Mouse (Mus musculus) neural tube, embryonic 11.5 days (tissue): Measurements from ENCODE around the gene Plpp2. TPM values are rescaled to one million over a fixed set of nuclear protein-coding genes. Genes with fewer than 3 reads are reported as not detected.

Experiments
- ATAC-seq: fragments of 200-750 bp; cut with Nextera tagmentation; 2 replicates; pipeline ENCODE4 v1.8.0; 2017; ENCODE audit warnings: moderate number of reproducible peaks, mild to moderate bottlenecking, moderate TSS enrichment, moderate library complexity; ENCODE audit not compliant: insufficient read depth, low FRiP score, low TSS enrichment
- DNase-seq: peaks from one replicate; pipeline ENCODE4 v3.0.0-alpha.2; 2015; ENCODE audit warnings: low spot score
- H3K27ac ChIP-seq: fragments of 300-500 bp; sonication (generic); 2 replicates; pipeline ENCODE4 v1.5.1; 2014; ENCODE audit warnings: low read depth, mild to moderate bottlenecking, low read length
- H3K27me3 ChIP-seq: fragments of 300-500 bp; sonication (generic); 2 replicates; pipeline ENCODE4 v1.6.1; 2014; ENCODE audit warnings: mild to moderate bottlenecking, low read length, mixed read lengths; ENCODE audit not compliant: control insufficient read depth, insufficient read depth
- H3K36me3 ChIP-seq: fragments of 300-500 bp; sonication (generic); 2 replicates; pipeline ENCODE4 v1.6.1; 2014; ENCODE audit warnings: mild to moderate bottlenecking, low read length, moderate library complexity, mixed read lengths; ENCODE audit not compliant: control insufficient read depth, insufficient read depth
- H3K4me1 ChIP-seq: fragments of 300-500 bp; sonication (generic); 2 replicates; pipeline ENCODE4 v1.6.1; 2014; ENCODE audit warnings: low read length, mixed read lengths; ENCODE audit not compliant: control insufficient read depth, insufficient read depth
- H3K4me2 ChIP-seq: fragments of 300-500 bp; sonication (generic); 2 replicates; pipeline ENCODE4 v1.6.1; 2014; ENCODE audit warnings: low read depth, mild to moderate bottlenecking, moderate library complexity
- H3K4me3 ChIP-seq: fragments of 300-500 bp; sonication (generic); 2 replicates; pipeline ENCODE4 v1.5.1; 2014; ENCODE audit warnings: low read depth, low read length
- H3K9ac ChIP-seq: fragments of 300-500 bp; sonication (generic); 2 replicates; pipeline ENCODE4 v1.6.1; 2014; ENCODE audit warnings: mild to moderate bottlenecking, low read length
- H3K9me3 ChIP-seq: fragments of 300-500 bp; sonication (generic); 2 replicates; pipeline ENCODE4 v1.6.1; 2016; ENCODE audit warnings: low read length; ENCODE audit not compliant: control insufficient read depth
- WGBS: fragments of 180-500 bp; shearing (Covaris S2); extraction: QIAGEN DNeasy Blood & Tissue Kit; methylation state at CpG from one replicate; pipeline ENCODE4 v1.1.7; 2014; 5-methylcytosine and 5-hydroxymethylcytosine counted together
- polyA plus RNA-seq: library from polyadenylated mRNA; unstranded; fragments of >200 nt; fragmentation: Nextera tagmentation; extraction: Ambion mirVana; gene quantifications from 2 replicates; pipeline ENCODE4 v1.2.1, GENCODE M21; 2014

Plpp2 gene
- polyA plus RNA-seq, 1 experiment from 2014 or later = 23.2 TPM

- DNase-seq = no peak
- Histone ChIP-seq H3K4me3 (no peak overlapping the region), H3K27ac (no peak overlapping the region), H3K4me1 (no peaks in the 10 kb centered on the region; the same call in 1 of the 2 replicates), H3K36me3 (peaks cover 2% of the 10 kb centered on the region; the same call in 1 of the 2 replicates), H3K9me3 (no peaks in the 10 kb centered on the region), H3K27me3 (no peaks in the 10 kb centered on the region), H3K9ac (no peak overlapping the region), H3K4me2 (no peak overlapping the region)
- 83% methylated on average over 8 of the region's 8 CpGs for WGBS
- no peak for ATAC-seq
Measured at GRCm38 (mm10) chr10:79530241-79530640, 3.4 kb downstream of the Plpp2 start.

- no peaks in the 10 kb centered on the region for H3K9me3 ChIP-seq
- H3K4me2 ChIP-seq = no peak overlapping the region
- H3K36me3 ChIP-seq = peaks cover 2% of the 10 kb centered on the region; the same call in 1 of the 2 replicates
- no peak overlapping the region for H3K27ac ChIP-seq
- H3K4me1 ChIP-seq = no peaks in the 10 kb centered on the region; the same call in 1 of the 2 replicates
- H3K27me3 ChIP-seq = no peaks in the 10 kb centered on the region
- DNase-seq = no peak
- 76% methylated on average over 3 of the region's 3 CpGs for WGBS
- no peak overlapping the region for H3K9ac ChIP-seq
- ATAC-seq = no peak
- H3K4me3 ChIP-seq = no peak overlapping the region
Measured at GRCm38 (mm10) chr10:79528081-79528480, 5.5 kb downstream of the Plpp2 start.

- Histone ChIP-seq H3K4me1 (no peaks in the 10 kb centered on the region), H3K4me2 (no peak overlapping the region), H3K4me3 (no peak overlapping the region), H3K27me3 (no peaks in the 10 kb centered on the region), H3K9ac (no peak overlapping the region), H3K9me3 (no peaks in the 10 kb centered on the region), H3K36me3 (peaks cover 2% of the 10 kb centered on the region; the same call in 1 of the 2 replicates), H3K27ac (no peak overlapping the region)
- DNase-seq (no peak), ATAC-seq (no peak)
- WGBS = 83% methylated on average over 6 of the region's 6 CpGs
Measured at GRCm38 (mm10) chr10:79527453-79527845, 6.1 kb downstream of the Plpp2 start.

GRCm38 (mm10) chr10:79526661-79527452 is 6.7 kb downstream of the Plpp2 start:
- Histone ChIP-seq H3K4me2 (no peak overlapping the region), H3K9ac (no peak overlapping the region), H3K9me3 (no peaks in the 10 kb centered on the region), H3K4me1 (no peaks in the 10 kb centered on the region), H3K4me3 (no peak overlapping the region), H3K36me3 (peaks cover 2% of the 10 kb centered on the region; the same call in 1 of the 2 replicates), H3K27ac (no peak overlapping the region), H3K27me3 (no peaks in the 10 kb centered on the region)
- ATAC-seq = no peak
- no peak for DNase-seq
- 89% methylated on average over 12 of the region's 12 CpGs for WGBS

- H3K4me3 ChIP-seq = no peak overlapping the region
- H3K9me3 ChIP-seq = no peaks in the 10 kb centered on the region
- ATAC-seq = no peak
- no peak overlapping the region for H3K4me2 ChIP-seq
- DNase-seq = no peak
- WGBS = 93% methylated on average over 8 of the region's 8 CpGs
- no peak overlapping the region for H3K27ac ChIP-seq
- H3K27me3 ChIP-seq = no peaks in the 10 kb centered on the region
- H3K4me1 ChIP-seq = no peaks in the 10 kb centered on the region
- no peak overlapping the region for H3K9ac ChIP-seq
- H3K36me3 ChIP-seq = peaks cover 2% of the 10 kb centered on the region; the same call in 1 of the 2 replicates
Measured at GRCm38 (mm10) chr10:79525456-79526325, 7.9 kb downstream of the Plpp2 start.

GRCm38 (mm10) chr10:79524433-79524832 is 9.2 kb downstream of the Plpp2 start:
- H3K4me2 ChIP-seq = no peak overlapping the region
- ATAC-seq (no peak), DNase-seq (no peak)
- no peaks in the 10 kb centered on the region; the same call in 1 of the 2 replicates for H3K36me3 ChIP-seq
- no peak overlapping the region for H3K4me3 ChIP-seq
- no peaks in the 10 kb centered on the region for H3K9me3 ChIP-seq
- WGBS = 68% methylated on average over 1 of the region's 1 CpGs
- H3K4me1 ChIP-seq = no peaks in the 10 kb centered on the region
- no peak overlapping the region for H3K9ac ChIP-seq
- H3K27me3 ChIP-seq = no peaks in the 10 kb centered on the region
- H3K27ac ChIP-seq = no peak overlapping the region

- DNase-seq (no peak), ATAC-seq (no peak)
- 77% methylated on average over 2 of the region's 2 CpGs for WGBS
- H3K27ac ChIP-seq = no peak overlapping the region
- no peak overlapping the region for H3K9ac ChIP-seq
- H3K4me1 ChIP-seq = no peaks in the 10 kb centered on the region
- H3K4me3 ChIP-seq = no peak overlapping the region
- no peaks in the 10 kb centered on the region for H3K9me3 ChIP-seq
- H3K4me2 ChIP-seq = no peak overlapping the region
- H3K36me3 ChIP-seq = no peaks in the 10 kb centered on the region
- no peaks in the 10 kb centered on the region for H3K27me3 ChIP-seq
Measured at GRCm38 (mm10) chr10:79506709-79507108, 26.9 kb downstream of the Plpp2 start.

GRCm38 (mm10) chr10:79502830-79503644 is 30.6 kb downstream of the Plpp2 start:
- no peak for DNase-seq
- Histone ChIP-seq H3K4me3 (no peak overlapping the region), H3K36me3 (no peaks in the 10 kb centered on the region), H3K4me2 (no peak overlapping the region), H3K9ac (no peak overlapping the region), H3K4me1 (no peaks in the 10 kb centered on the region), H3K27ac (no peak overlapping the region), H3K9me3 (no peaks in the 10 kb centered on the region), H3K27me3 (no peaks in the 10 kb centered on the region)
- WGBS = 68% methylated on average over 6 of the region's 6 CpGs
- no peak for ATAC-seq
